Mouse (Mus musculus) limb, embryonic 14.5 days (tissue): ENCODE measurements around the gene Nrip3. TPM values are rescaled to one million over a fixed set of nuclear protein-coding genes. Genes with fewer than 3 reads are reported as not detected.

Experiments used
- ATAC-seq: fragments of 200-750 bp; cut with Nextera tagmentation; 2 replicates; pipeline ENCODE4 v1.8.0; 2017; ENCODE audit warnings: low read depth, moderate number of reproducible peaks, moderate TSS enrichment; ENCODE audit not compliant: low FRiP score
- DNase-seq: peaks from one replicate; pipeline ENCODE4 v3.0.0-alpha.2; 2015; ENCODE audit warnings: low spot score
- H3K27ac ChIP-seq: fragments of 300-500 bp; sonication (generic); replicated peaks from 2 replicates; pipeline ENCODE4 v1.5.1; 2014; ENCODE audit warnings: low read depth, mild to moderate bottlenecking, low read length, moderate library complexity, mixed read lengths
- H3K27me3 ChIP-seq: fragments of 300-500 bp; sonication (generic); 2 replicates; pipeline ENCODE4 v1.6.1; 2014; ENCODE audit warnings: low read length, mixed read lengths; ENCODE audit not compliant: control insufficient read depth, insufficient read depth
- H3K36me3 ChIP-seq: fragments of 300-500 bp; sonication (generic); 2 replicates; pipeline ENCODE4 v1.6.1; 2014; ENCODE audit warnings: mild to moderate bottlenecking, low read length, moderate library complexity, mixed read lengths; ENCODE audit not compliant: control insufficient read depth, insufficient read depth
- H3K4me1 ChIP-seq: fragments of 300-500 bp; sonication (generic); 2 replicates; pipeline ENCODE4 v1.6.1; 2014; ENCODE audit warnings: antibody characterized with exemption, low read length, mixed read lengths; ENCODE audit not compliant: control insufficient read depth, insufficient read depth
- H3K4me2 ChIP-seq: fragments of 300-500 bp; sonication (generic); replicated peaks from 2 replicates; pipeline ENCODE4 v1.6.1; 2014; ENCODE audit warnings: low read depth, mild to moderate bottlenecking, low read length, moderate library complexity; ENCODE audit not compliant: severe bottlenecking
- H3K4me3 ChIP-seq: fragments of 300-500 bp; sonication (generic); replicated peaks from 2 replicates; pipeline ENCODE4 v1.5.1; 2014; ENCODE audit warnings: low read length
- H3K9ac ChIP-seq: fragments of 300-500 bp; sonication (generic); 2 replicates; pipeline ENCODE4 v1.6.1; 2014; ENCODE audit warnings: mild to moderate bottlenecking, low read depth, low read length, moderate library complexity; ENCODE audit not compliant: severe bottlenecking
- H3K9me3 ChIP-seq: fragments of 300-500 bp; sonication (generic); 2 replicates; pipeline ENCODE4 v1.6.1; 2016; ENCODE audit warnings: low read length; ENCODE audit not compliant: control insufficient read depth
- POLR2A ChIP-seq: fragments of 200-500 bp; IDR thresholded peaks from 2 replicates; pipeline ENCODE4 v1.8.0; 2012; ENCODE audit warnings: inconsistent platforms, mild to moderate bottlenecking, moderate library complexity, borderline replicate concordance; ENCODE audit not compliant: insufficient read depth, insufficient read length; ENCODE audit errors: extremely low read depth
- WGBS: fragments of 180-500 bp; shearing (Covaris S2); extraction: QIAGEN DNeasy Blood & Tissue Kit; methylation state at CpG from one replicate; pipeline ENCODE4 v1.1.7; 2014; 5-methylcytosine and 5-hydroxymethylcytosine counted together
- polyA plus RNA-seq, 2 experiments: library from polyadenylated mRNA; depleted of rRNA in 1 of 2; stranded (reverse) in 1 of 2; unstranded in 1 of 2; fragments of >200 nt; fragmentation: Nextera tagmentation in 1 of 2; extraction: Ambion mirVana in 1 of 2; gene quantifications; 2 replicates each; pipeline versions ENCODE4 v1.2.1 to v1.2.3; 2012 to 2014

Nrip3 gene
- 0.46 and 0.62 TPM in 2 replicates for polyA plus RNA-seq (2012; rRNA removed)
- 1.3 and 1.5 TPM in 2 replicates for polyA plus RNA-seq (2014; fragmentation: Nextera tagmentation; extraction: Ambion mirVana)

DNA sequence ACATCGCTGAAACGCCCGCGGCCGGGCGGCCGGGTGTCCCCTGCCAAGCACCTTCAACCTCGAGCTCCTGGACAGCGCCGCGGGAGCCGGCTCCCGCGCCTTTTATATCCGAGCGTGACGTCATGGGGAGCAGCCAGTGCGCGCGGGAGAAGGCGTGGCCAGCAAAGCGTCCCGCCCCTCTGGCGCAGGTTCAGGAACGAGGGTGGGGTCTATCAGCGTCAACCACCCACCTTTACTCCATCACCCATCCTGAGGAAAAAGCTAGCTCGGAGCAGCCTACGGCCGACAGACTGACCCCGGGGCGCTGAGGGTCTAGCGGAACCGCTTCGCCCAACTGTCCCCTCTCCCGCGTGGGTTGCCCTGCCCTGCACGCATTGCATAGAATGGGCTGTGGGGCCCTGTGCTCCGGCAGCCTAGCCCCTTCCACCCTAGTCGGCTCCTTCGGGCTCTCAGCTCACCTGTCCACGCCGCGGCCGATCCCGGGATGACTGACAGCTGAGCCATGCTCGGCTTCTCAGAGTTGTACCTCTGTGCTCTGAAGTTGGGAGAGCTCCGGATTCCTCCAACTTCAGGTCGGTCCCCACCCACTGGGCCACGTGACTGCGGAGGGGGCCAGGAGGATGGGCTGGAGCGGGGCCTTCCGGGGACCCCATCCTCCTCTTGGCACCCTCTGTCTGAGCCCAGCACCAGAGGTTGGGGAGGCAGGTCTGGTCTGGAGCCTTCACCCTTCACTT lies at the start of gene Nrip3:
Nrip3 (minus strand) TSS at position 556 of the 734 bp plus-strand sequence.
- TF ChIP-seq POLR2A = no peak
- DNase-seq = peak; percentile 56
- 2% methylated on average over 49 of the region's 52 CpGs for WGBS
- H3K27me3 ChIP-seq = peaks cover 34% of the 10 kb centered on the region
- peak within 1 kb of the TSS; percentile 97 for H3K4me2 ChIP-seq
- H3K36me3 ChIP-seq = no peaks in the 10 kb centered on the region
- H3K9ac ChIP-seq = peak within 1 kb of the TSS; percentile 31; the same call in 1 of the 2 replicates
- peak; percentile 77 for ATAC-seq
- no peaks in the 10 kb centered on the region for H3K9me3 ChIP-seq
- no peak within 1 kb of the TSS for H3K27ac ChIP-seq
- H3K4me3 ChIP-seq = peak within 1 kb of the TSS; percentile 44
- peaks cover 12% of the 10 kb centered on the region for H3K4me1 ChIP-seq

DNA sequence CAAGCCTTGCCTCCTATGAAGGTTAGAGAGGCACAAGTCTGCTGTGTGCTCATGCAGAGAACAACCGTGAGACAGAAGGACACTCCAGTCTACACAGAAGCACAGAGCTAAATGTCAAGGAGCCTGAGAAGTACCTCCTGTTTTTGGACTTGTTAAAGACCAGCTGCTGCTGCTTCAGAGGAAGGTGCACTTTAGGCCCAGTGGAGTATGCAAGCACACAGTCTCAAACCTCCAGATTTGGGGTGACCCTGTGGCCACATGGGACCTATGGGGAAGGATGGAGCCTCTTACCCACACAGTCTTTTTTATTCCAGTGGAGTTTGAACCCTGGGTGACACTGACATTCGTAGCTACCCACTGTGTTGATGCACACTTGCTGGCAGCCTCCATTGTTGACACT lies 49.6 kb upstream of the Nrip3 start:
- H3K27ac ChIP-seq = no peak overlapping the region
- no peak for ATAC-seq

DNA sequence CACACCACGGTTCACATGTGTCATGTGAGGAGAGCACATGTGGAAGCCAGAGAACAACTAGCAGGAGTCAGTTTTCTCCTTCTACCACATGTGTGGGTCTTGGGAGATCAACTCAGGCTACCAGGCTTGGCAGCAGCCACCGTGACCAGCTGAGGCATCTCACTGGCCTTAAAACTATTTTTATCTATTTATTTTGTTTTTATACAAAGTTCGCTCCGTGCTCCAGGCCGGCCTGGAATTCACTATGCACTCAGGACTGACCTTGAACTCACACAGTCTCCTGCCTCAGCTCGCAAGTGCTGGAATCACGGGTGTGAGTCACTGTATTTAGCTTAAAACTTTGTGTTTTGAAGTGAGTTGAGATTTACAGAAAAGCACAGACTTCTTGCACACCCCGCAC lies 45.1 kb upstream of the Nrip3 start:
- WGBS = 82% methylated on average over 8 of the region's 8 CpGs
- Histone ChIP-seq H3K4me1 (peaks cover 6% of the 10 kb centered on the region; the same call in 1 of the 2 replicates), H3K9me3 (no peaks in the 10 kb centered on the region), H3K27me3 (no peaks in the 10 kb centered on the region), H3K36me3 (no peaks in the 10 kb centered on the region), H3K4me2 (no peak overlapping the region), H3K9ac (no peak overlapping the region), H3K4me3 (no peak overlapping the region), H3K27ac (no peak overlapping the region)
- no peak for TF ChIP-seq POLR2A
- DNase-seq = no peak
- no peak for ATAC-seq

More for the DNA sequence above, 49.6 kb upstream of the Nrip3 start:
- H3K4me3 ChIP-seq = no peak overlapping the region
- H3K36me3 ChIP-seq = no peaks in the 10 kb centered on the region
- H3K27me3 ChIP-seq = no peaks in the 10 kb centered on the region
- H3K9me3 ChIP-seq = no peaks in the 10 kb centered on the region
- no peak overlapping the region for H3K4me2 ChIP-seq
- no peak overlapping the region for H3K9ac ChIP-seq
- 91% methylated on average over 2 of the region's 2 CpGs for WGBS
- peaks cover 7% of the 10 kb centered on the region for H3K4me1 ChIP-seq
- no peak for DNase-seq
- no peak for TF ChIP-seq POLR2A

DNA sequence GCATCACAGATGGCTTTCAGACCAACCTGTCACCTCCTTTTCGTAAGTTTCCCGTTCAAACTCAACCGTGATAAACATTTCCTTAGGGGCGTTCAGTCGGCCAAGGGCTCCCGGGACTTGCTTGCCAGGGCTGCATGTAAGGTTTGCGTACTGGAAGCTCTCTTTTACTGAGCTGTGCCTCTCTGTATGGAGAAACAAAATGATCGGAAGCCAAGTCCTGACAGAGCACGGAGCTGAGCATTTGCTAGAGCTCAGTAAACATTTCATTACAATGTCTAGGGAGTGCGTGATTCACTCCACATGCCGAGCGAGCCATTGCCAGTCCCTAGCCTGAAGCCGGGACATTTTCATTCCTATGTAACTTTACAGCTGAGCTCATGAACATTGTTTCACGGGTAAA lies 43.5 kb upstream of the Nrip3 start:
- no peak for TF ChIP-seq POLR2A
- Histone ChIP-seq H3K4me3 (no peak overlapping the region), H3K4me2 (no peak overlapping the region), H3K27me3 (no peaks in the 10 kb centered on the region), H3K9me3 (no peaks in the 10 kb centered on the region), H3K4me1 (peaks cover 6% of the 10 kb centered on the region; the same call in 1 of the 2 replicates), H3K36me3 (no peaks in the 10 kb centered on the region), H3K9ac (no peak overlapping the region), H3K27ac (no peak overlapping the region)
- ATAC-seq (no peak), DNase-seq (peak; percentile 38)
- WGBS = 45% methylated on average over 14 of the region's 14 CpGs

DNA sequence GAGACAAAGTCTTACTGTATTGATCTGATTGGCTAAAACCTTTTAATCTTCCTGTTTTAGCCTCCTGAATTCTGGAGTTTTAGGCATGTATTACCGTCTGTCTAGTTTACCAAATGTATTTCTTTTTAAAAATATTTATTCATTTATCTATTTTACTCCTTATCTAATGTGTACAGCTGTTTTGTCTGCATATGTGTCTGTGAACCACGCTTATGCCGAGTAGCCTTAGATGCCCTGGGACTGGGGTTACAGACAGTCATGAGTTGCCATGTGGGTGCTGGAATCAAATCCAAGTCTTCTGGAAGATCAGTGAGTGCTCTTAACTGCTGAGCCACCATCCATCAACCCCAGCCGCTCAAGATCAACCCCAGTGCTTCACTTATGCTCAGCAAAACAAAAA lies 36.8 kb upstream of the Nrip3 start:
- ATAC-seq = no peak

More for the DNA sequence above, 36.8 kb upstream of the Nrip3 start:
- no peaks in the 10 kb centered on the region for H3K4me1 ChIP-seq
- no peak overlapping the region for H3K4me3 ChIP-seq
- no peak overlapping the region for H3K9ac ChIP-seq
- 88% methylated on average over 4 of the region's 4 CpGs for WGBS
- H3K4me2 ChIP-seq = no peak overlapping the region
- no peak for DNase-seq
- no peak for TF ChIP-seq POLR2A
- no peaks in the 10 kb centered on the region for H3K9me3 ChIP-seq
- no peaks in the 10 kb centered on the region for H3K36me3 ChIP-seq
- no peaks in the 10 kb centered on the region for H3K27me3 ChIP-seq
- H3K27ac ChIP-seq = no peak overlapping the region
